Mouse (Mus musculus) T-helper 17 cell (primary cell): ENCODE measurements around the gene Tmem131.
"Not testable (repeated sequence)": the region's sequence is repeated elsewhere in the genome, so short reads cannot be mapped to it uniquely, and the experiment has no call there.

Experiments
- in situ Hi-C, 2 experiments: fragments of 300-600 bp; cut with MboI, MseI; formaldehyde crosslinking; loops; 1 replicate in 1 of 2; 2 replicates in 1 of 2; pipeline ENCODE4 v1.15.1; 2025; ENCODE audit warnings: high pct_unique_total_duplicates in 2 of 2

Tmem131 gene

DNA sequence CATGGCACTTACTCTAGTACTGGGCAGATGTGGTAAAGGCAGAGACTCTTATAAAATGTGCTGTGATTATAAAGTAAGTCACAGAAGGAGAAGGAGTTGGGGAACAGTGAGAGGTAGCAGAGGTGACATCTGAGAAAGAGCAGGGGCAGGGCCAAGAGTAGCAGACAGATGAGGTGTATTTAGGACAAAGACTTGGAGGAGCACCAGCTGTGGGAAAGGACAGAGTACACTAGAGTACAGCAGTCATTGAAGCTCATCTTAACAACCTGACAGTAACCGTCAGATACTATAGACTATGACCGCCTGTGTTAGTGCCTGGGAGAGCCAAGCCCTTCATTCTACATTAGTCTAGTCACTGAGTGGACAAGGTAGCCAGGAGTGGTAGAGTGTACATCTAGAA is 102.5 kb downstream of the Tmem131 start:
- in situ Hi-C loops, result no loop called here

DNA sequence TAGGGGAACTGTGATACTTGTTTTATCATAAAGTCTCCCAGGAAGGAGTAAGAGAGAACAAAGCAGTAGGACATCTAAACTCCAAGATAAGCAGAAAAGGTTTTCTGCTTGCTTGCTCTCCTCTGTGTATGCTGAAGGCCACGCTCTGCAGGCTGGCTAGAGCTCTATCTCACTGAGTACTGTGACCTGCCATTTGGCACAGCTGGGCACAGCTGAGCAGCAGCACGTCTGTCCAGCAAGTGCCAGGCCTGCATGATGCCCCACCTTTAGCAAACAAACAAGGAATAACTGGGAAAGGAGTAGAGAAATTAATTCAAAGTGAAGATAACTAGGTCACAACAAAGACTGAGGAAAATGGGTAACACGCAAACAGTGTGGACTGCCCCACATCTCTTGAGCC is 103.6 kb downstream of the Tmem131 start:
- in situ Hi-C loops, result no loop called here

DNA sequence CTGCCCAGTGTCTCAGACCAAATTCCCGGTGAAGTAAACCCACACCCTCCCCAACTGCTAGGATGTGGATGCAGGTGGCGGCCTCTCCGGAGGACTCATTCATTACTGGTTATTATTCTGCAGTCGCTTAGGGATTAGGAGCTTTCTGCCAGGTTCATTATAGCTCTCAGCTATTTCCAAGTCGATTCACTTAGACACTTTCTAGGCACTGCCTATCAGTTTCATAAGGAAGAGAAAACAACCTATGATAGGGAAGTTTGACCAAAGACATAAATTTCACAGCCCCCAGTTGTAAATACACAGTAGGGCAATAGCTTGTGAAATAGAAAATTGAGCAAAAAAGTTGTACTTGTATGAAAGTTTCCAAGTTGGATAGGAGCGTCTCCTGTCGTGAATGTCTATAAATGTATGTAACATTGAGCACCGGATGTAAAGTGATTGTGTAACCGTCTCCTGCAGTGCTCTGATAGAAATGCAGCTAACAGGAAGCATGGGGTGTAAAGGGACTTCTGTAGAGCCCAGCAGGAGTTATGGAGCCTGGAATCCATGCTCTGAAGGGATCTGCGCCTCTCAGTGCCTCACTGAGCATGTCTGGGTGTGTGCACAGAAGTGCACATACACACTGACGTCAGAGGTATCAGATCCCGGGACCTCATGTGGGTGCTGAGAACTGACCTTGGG is 107.1 kb downstream of the Tmem131 start:
- in situ Hi-C loops, result no loop called here

DNA sequence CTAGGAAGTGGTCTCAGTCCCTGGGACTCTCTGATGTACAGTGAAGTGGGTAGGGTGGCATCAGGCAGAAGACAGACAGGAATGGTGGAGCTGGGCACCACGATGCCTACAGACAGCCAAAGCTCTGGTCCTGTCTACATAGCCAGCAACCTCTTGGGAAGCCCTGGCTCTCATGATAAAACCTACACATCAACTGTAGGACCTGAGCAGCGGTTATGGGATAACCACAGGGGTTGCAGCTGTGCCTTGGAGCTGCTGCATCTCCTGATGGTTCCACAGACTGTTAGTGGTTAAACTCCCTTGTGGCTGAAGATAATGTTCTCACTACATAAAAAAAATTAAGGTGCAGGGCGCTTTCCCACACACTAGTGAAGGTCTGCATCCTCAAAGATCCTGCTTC is 107.9 kb downstream of the Tmem131 start:
- in situ Hi-C loops, result no loop called here

DNA sequence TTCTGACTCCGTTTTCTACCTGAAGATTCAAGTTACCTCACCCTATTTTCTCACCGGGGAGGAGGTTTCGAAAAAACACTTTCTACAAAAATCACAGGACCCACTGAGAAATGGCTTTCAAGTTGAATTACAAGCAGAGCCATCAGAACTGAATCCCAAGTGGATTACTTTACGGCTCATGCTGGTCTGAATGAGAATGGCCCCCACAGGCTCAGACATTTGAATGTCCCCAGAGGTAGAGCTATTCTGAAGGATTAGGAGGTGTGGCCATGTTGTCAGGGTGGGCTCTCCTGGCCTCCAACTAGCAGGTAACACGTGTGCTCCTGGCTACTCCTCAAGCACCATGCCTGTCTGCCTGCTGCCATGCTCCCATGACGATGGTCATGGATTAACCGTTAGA is 109.4 kb downstream of the Tmem131 start:
- in situ Hi-C loops, result no loop called here

DNA sequence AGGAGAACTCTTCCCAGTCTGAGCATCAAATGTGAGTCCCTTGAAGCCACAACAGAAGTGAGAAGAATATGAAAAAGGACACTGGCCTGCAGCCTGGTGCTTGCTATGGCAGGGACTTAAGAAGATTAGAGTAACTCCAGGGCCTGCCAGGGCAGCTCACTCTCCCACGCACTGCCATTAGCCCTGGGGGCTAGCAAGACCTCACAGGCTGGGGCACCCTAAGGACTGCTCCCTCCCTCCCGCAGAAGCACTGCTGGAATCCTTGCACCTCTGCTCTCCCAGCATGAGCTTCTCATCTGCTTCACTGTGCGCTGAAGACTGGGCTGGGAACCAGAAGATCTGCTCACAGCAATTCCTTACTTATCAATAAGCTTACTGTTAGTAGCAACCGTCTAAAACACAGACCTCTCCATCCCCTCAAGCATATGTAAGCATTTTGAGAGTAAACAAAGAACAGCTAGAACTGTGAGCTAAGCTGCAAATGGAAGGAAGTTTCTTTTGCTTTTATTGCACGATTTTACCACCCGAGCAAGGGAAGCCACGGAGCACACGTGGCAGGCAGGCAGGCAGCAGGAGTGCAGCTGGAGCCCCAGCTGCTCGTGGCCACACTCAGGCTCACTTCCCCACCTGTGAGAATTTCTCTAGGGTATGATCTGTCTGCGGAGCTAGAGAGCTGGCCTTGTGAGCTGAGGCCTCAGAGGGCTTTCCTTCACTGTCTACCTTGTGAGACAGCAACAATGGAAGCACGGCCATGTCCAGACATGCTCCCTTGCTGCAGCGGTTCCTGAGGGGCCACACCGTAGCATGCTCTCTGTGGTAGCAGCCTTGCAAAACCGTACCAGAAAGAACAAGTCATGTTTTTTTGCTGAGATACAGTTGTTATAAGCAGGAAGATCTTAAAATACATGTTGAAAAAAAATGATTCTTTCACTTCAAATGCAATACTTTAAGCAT is 112.3 kb downstream of the Tmem131 start:
- in situ Hi-C loops, result no loop called here

DNA sequence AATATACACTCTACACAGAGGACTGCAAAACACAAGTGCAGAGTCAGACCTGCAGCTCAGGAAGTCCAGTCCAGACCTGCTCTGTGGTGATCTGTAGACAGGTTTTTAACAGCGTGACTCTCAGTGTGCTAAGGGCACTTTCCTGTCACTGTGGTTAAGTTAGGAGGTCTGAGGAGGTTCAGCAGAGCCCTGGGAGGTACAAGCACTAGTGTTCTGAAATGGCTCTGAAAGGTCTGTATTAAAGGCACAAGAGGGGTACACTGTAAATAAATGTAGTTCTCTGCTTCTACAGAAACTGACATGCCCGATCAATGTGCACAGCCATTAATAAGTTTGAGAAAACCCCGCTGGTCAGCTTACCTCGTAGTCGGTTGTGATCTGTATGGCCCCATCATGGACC is 119.1 kb downstream of the Tmem131 start:
- in situ Hi-C loops, result no loop called here

DNA sequence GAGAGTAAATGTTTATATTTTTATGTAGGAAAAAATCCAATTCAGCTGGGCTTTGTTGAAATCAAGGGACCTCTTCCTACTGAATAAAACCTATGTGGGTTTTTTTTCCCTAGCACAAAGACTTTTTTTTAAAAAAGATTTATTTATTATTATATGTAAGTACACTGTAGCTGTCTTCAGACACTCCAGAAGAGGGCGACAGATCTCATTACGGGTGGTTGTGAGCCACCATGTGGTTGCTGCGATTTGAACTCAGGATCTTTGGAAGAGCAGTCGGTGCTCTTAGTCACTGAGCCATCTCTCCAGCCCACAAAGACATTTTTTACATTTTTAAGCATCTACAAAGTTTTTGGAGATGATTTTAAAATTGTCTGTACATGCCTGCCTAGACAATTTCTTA is 121.5 kb downstream of the Tmem131 start:
- in situ Hi-C loops, result not testable (repeated sequence)

DNA sequence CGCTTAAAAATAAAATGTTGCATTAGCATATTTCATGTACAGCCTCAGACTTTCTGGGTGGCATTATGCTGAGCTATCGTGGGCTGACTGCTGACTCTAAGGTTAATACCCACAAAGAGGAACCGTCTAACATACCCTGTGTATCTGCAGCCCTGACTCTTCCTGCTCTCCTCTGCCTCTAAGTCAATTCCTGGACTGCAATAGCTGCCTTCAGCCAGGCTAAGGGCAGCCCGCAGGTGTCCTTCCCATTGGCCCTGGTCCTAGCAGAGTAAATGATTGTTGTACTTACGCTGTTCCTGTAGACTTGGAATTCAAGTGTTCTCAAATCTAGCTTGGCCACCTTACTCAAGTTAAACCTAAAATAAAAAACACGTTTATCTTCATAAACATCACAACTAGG is 128.3 kb downstream of the Tmem131 start:
- in situ Hi-C loops, result no loop called here

DNA sequence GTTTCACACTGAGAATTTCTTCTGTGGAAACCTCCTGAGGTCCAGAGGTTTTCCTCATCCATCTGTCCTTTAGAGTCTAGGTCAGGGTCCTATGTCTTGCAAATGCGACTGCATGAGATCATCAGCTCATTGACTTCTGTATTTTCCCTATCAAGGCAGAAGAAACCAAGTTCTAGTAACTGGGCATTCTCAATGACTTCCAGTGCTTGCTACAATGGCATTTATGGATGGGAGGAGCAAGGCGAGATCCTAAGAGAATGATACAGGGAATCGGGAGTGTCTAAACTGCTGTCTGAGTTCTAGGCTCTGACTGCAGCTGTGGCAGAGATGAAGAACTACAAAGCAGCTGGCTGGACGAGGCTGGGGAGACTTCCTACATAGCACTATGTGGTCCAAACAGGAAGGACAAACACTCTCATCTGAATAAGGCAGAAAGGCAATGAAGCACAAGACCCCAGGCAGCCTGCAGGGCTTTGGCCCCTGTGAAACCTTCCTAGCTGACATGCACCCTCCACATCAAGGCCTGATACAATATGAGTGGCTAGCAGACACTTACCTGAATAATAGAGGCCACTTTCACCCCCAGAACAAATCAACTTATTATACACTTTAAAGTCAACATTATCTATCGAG is 129.1 kb downstream of the Tmem131 start:
- in situ Hi-C loops, result no loop called here

DNA sequence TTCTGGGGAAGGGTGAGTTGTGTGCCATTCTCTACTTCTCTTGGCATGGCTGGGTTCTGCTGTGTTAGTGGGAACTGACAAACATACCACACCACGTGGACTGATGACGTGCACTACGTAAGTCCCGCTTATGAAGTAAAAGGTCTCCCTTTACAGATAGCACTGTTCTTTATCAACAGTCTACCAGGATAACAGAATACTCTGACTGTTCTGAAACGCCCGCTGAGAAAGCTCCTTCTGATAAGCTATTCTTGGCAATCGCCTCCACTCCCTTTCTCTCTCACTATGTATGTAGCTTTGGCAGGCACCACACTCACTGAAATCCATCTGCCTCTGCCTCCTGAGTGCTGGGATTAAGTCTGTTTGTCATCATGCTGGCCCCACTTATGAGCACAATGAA is 130.1 kb downstream of the Tmem131 start:
- in situ Hi-C loops, result no loop called here

DNA sequence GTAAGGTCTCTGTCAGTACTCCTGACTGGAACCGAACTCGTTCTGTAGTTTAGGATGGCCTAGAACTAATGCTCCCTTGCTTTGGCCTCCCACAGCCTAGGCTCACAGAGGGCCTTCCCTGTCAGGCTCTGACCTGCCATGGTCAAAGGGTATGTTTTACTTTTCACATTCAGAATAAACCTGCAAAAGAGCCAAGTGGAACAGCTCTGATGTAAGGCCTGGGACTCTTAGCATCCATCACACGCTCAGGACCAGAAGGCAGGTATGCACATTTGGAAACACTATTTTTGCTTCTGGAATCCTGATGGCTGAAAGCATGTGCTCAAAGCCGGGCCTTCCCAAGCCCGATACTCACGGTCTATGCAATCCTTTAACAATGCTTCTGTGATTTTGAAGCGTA is 131.7 kb downstream of the Tmem131 start:
- in situ Hi-C loops, result no loop called here

DNA sequence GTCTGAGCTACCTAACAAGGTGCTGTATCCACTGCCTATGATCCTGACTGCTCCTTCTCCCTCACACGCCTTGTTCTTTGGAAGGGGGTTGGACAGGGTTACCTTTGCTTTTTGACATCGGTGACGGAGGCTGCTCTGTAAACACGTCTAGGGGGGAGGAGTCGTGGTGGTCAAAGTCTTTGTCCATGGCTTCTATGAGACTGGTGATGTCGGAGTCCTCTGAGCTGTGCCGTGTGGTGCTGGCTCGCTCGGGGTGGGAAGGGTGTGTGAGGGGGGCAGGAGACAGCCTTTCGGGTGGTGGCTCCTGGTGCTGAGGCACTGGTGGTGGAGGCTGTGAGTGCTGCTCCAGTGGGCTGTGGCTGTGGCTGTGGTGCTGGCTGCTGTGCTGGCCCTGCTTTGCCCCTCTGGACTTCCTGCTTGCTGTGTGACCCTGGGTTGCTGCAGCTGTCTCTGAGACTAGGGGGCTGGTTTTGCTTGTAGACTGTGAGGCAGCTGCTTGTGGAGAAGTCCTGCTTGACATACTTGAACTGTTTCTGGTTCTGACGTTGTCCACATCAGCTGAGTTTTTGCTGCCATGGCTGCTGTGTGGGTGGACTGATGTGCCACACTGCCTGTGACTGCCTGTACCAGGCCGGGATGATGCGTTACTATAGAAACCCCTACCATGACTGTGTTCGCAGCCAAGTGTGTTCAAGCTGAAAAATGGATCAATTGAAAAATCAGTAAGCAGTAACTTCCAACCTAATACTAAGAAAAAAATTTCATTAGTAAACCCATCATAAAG is 135.5 kb downstream of the Tmem131 start:
- in situ Hi-C loops, result no loop called here

DNA sequence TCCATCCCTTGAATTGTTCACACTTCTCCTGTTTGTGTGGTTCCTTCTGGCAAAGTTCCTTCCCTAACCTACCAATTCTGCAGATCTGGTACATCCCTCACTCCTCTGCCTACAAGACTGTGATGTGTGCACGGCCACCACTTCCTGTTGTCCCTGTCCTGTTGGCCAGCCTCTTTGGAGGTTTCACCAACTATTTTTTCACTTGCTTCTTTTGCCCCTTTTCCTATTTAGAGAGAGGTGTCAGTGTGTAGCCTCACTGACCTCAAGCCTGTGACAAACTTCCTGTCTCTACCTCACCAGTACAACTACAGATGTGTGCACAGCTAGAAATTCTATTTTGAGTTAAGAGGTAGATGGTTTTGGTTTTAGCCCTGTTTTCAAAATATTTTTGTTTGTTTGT is 136.4 kb downstream of the Tmem131 start:
- in situ Hi-C loops, result no loop called here

DNA sequence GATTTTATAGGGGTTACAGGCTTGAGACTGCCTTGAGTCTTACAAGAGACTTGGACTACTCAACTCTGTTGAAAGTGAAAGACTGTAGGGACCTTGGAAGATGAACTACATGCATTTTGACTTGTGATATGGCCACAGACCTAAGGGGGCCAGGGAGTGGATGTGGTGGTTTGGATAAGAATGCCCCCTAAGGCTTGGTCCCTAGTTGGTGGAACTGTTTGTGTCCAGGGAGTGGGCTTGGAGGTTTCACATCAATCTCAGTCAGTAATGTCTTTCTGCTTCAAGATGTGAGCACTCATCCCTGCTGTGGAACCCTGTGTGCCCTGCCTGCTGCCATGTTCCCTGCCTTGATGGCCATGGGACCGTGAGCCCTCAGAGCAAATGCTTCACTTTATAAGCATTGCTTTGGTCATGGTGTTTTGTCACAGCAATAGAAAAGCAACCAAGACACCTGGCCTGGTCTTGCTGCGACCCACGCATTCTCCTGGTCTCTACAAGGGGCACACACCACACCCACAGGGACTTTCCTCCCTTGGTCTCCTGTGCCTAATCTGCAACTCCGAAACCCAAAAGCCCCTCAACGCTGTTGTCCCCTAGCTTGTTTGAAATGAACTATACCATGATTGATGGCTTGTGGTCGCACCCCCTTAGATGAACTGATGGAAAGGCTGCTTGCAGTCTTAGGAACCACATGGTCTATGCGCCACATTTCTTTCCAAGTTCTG is 137.1 kb downstream of the Tmem131 start:
- in situ Hi-C loops, result no loop called here

DNA sequence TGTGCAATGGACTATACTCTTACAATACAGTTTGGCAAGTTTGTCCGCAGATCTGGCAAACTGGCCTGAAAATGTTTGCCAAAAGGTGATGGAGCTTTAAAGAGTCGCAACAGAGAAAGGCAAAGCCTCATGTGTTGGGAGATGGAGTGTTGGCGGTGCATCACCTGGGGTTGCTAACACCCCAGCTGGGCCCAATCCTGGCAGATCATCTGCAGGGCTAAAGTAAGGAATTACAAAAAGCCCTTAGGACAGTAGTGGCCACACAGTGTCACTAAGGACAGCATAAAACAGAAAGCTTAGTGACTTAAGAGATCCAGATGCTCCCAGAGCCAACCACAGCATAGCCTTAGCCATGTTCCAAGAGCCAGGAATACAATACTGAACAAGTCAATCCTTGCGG is 138.6 kb downstream of the Tmem131 start:
- in situ Hi-C loops, result no loop called here

DNA sequence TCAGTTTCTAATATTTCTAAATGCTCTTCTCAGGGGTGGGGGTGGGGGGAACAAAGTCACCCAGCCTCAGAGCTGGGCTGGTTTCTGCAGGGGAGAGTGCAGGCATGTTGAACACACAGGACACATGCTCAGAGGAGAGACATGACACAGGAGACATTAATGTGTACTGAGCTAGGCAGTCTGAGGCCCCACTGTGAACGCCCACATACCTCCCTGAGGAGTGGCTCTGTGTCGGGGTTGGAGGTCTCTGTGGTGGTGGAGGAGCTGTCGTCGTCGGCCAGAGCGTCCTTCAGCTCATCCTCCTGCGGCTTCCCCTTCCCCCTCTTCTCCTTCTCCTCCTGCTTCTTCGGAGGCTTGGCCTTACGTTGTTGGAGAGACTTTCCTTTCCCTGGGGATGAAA is 139.2 kb downstream of the Tmem131 start:
- in situ Hi-C loops, result no loop called here

DNA sequence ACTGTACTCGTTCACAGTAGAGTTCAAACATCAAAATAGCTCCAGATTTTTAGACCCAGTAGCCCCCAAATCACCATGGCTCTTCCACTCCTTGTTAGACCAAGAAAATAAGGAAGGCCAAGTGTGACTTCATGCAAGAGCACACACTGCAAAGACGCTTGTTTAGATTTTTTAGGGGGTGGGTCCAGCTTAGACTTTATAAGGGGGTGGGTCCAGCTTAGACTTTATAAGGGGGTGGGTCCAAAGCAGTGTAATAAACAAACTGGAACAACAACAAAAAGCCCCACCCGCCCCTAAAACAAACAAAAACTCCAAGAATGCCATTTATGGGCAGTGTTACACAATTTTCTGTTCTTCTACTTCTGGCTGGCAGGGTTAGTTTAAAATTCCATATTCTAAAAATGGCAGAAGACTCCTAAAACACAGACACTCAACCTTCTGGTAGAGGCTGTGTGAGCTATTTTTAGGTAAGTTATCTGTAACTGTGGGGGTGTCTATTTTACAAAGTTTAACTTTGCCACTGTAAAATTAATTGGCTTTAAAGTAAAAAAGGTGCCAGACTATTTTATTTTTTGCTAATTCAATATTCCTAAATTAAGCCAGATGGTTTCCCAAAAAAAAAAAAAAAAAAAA is 143.0 kb downstream of the Tmem131 start:
- in situ Hi-C loops, result no loop called here

DNA sequence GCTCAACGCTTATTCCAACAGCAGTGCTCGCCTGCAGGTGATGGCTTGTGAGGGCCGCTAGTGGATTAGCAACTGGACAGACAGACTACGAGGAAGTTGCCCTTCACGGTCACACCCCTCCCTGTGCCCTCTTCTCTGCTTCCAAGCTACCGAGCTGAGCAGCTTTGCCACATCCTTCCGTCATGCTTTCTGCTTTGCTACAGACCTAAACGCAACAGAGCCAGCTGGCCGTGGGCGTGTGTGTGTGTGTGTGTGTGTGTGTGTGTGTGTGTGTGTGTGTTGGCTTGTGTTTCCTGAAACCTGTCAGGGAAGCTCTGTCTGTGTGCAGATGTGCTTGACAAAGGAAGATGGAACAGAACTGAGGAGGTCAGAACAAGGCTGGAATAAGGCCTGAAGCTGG is 146.0 kb downstream of the Tmem131 start:
- in situ Hi-C loops, result no loop called here

DNA sequence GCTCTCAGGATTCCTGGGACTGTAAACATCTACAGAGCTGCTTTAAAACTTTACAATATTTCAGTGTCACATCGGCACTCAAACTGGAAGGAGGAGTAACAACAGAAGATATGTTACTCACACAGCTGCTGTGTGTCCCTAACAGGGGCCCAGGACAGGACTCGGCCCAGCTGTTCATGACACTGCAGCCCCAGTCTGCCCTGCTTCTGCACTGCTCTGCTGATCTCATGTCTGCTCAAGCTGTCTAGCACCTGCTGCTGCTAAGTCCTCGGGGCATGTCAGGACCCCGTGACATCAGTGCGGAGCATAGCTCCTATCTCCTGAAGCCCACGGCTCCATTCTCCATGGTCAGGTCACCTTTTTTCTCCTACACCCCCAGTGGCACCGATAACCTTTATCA is 146.8 kb downstream of the Tmem131 start:
- in situ Hi-C loops, result no loop called here

DNA sequence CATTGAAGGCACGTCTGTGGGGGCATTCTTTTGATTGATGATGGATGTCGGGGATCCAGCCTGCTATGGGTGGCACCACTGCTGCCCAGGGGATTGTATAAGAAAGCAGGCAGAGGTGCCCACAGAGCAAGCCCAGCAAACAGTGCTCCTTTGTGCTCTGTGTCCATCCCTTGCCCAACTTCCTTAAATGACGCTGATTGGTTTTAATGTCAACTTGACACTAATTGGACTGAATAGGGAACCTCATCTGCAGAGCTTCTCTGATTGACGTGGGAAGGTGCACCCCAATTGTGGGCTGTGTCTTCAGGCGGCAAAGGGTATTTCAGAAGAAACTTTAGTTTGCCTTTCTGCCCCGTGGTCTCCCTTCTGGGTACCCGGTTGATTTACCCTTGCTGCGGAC is 154.1 kb downstream of the Tmem131 start:
- in situ Hi-C loops, result no loop called here
